Mouse (Mus musculus): ENCODE results near the gene Ipo13. TPM values are rescaled to one million over a fixed set of nuclear protein-coding genes. Genes with fewer than 3 reads are reported as not detected.

Gene Ipo13
- polyA plus RNA-seq, 1 experiment from 2014 or later = 37.5 TPM

DNA sequence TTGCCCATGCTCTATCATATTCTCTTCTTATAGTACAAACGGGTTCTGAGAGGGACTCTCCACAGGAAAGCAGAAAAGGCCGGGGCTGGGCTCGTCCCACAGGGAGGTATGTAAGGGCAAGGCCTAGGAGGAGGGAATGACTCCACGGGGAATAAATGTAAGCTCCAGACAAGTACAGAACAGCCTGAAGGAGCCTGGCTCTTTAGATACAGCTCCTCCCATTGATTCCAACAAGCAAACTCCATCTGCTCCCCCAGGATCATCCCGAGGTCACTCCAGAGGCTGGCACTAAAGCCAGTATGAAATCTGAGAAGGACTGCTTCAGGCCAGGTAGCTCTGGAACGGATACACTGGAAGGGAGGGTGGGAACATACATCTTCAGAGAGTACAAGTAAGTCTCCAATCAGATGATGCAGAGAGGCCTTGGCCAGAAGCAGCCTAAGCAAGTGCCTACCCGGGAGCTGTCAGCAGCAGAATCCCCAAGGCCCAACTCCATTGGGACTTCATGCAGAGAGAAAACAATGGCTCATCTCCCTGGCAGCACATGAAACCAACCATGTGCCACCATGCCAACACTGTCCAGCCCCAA, 2.0 kb downstream of the Ipo13 start:
- no peaks in the 10 kb centered on the region for H3K9me3 ChIP-seq
- H3K36me3 ChIP-seq = peaks cover 12% of the 10 kb centered on the region; the same call in 1 of the 2 replicates
- H3K9ac ChIP-seq = no peak overlapping the region
- no peak for ATAC-seq (ENCODE audit: insufficient read depth, low FRiP score, low read depth)
- no peak overlapping the region for H3K27ac ChIP-seq
- H3K27me3 ChIP-seq (replicated peaks) = no peaks in the 10 kb centered on the region
- 51% methylated on average over 7 of the region's 7 CpGs for WGBS
- peaks cover 51% of the 10 kb centered on the region for H3K4me1 ChIP-seq
- H3K4me2 ChIP-seq = peak overlapping the region; percentile 97
- H3K4me3 ChIP-seq (replicated peaks) = no peak overlapping the region

DNA sequence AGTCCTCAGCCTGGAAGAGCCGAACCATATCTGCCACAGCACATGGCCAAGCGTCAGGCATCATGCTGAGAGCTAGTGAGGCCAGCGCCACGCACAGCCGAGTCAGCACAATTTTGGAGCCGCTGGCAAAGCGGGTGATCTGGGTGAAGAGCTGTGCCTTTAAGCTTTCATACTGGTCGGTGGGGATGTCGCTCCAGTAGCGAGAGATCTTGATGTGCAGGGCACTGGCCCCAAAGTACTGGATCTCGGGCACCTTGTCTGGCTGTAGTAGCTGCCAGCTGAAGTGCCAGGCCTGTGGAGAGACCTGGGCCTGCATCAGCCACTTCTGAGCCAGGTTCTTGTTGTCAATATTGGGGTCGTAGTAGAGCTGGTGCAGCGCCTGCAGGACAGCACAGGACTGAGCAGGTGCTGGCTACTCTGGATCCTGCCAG, 2.7 kb downstream of the Ipo13 start:
- Histone ChIP-seq H3K9me3 (no peaks in the 10 kb centered on the region), H3K4me1 (peaks cover 51% of the 10 kb centered on the region), H3K4me2 (no peak overlapping the region), H3K27me3 (replicated peaks) (no peaks in the 10 kb centered on the region), H3K9ac (no peak overlapping the region), H3K36me3 (peaks cover 12% of the 10 kb centered on the region; the same call in 1 of the 2 replicates), H3K27ac (no peak overlapping the region), H3K4me3 (replicated peaks) (no peak overlapping the region)
- no peak for ATAC-seq (ENCODE audit: insufficient read depth, low FRiP score, low read depth)
- 95% methylated on average over 13 of the region's 13 CpGs for WGBS

DNA sequence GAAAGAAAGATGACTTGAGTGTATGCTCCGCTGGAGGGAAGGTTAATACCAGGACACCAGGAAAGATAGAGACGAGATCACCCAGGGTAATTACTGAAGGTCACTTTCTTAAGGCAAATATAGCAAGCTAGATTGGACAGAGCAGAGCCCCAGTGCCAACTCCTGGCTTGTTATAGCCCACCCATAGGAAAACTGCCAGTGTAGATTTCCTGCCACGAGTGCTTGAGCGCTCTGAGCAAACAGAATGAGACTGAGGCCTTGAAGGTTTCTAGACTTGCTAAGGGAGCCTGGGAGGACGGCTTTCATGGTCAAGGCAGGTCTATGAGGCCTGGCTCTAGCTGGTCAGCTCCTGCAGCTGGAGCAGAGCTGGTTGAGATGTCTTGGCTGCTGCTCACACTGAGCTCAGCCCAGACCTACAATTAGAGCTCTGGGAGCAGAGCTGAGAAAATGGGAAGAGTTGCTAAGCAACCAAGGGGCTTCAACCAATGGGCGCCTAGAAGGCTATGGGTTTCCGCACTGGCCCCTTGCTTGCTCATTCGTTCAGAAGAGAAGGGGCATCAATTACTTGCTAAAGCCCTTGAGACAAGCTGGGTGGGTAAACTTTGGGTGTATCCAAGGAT, 5.9 kb downstream of the Ipo13 start:
- 81% methylated on average over 8 of the region's 8 CpGs for whole genome bisulfite sequencing
- no peak overlapping the region for H3K4me3 ChIP-seq (replicated peaks)
- no peaks in the 10 kb centered on the region for H3K9me3 ChIP-seq
- no peak overlapping the region for H3K27ac ChIP-seq
- no peak overlapping the region for H3K9ac ChIP-seq
- no peak overlapping the region for H3K4me2 ChIP-seq
- no peak for ATAC-seq (ENCODE audit: insufficient read depth, low FRiP score, low read depth)
- H3K36me3 ChIP-seq = peaks cover 30% of the 10 kb centered on the region; the same call in 1 of the 2 replicates
- H3K4me1 ChIP-seq = peaks cover 37% of the 10 kb centered on the region
- H3K27me3 ChIP-seq (replicated peaks) = no peaks in the 10 kb centered on the region

DNA sequence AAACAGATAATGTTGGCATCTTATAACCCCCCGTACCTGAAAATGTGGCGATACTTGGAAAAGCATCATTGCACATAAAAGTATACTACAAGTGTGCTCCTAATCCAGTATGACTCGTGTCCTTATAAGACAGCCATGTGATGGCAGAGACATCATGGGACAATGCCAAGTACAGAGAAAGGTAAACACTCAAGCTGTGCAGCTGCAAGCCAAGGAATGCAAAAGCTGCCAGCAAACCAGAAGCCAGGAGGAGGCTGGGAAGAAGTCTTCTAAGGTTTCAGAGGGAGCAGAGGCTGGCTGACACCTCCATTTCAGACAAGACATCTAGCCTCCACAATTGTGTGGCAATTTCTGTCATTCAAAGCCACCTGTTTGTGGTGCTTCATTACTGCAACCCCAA, 8.6 kb downstream of the Ipo13 start:
- ATAC-seq (ENCODE audit: insufficient read depth, low FRiP score, low read depth) = no peak
- Histone ChIP-seq H3K9me3 (no peaks in the 10 kb centered on the region), H3K27me3 (replicated peaks) (no peaks in the 10 kb centered on the region), H3K36me3 (peaks cover 37% of the 10 kb centered on the region), H3K9ac (no peak overlapping the region), H3K27ac (no peak overlapping the region), H3K4me1 (peaks cover 10% of the 10 kb centered on the region; the same call in 1 of the 2 replicates), H3K4me3 (replicated peaks) (no peak overlapping the region), H3K4me2 (no peak overlapping the region)
- WGBS = 83% methylated on average over 3 of the region's 3 CpGs

- 89% methylated on average over 8 of the region's 8 CpGs for WGBS
- Histone ChIP-seq H3K36me3 (peaks cover 44% of the 10 kb centered on the region), H3K27ac (no peak overlapping the region), H3K9me3 (no peaks in the 10 kb centered on the region), H3K27me3 (replicated peaks) (no peaks in the 10 kb centered on the region), H3K9ac (no peak overlapping the region), H3K4me1 (peaks cover 6% of the 10 kb centered on the region; the same call in 1 of the 2 replicates), H3K4me2 (no peak overlapping the region), H3K4me3 (replicated peaks) (no peak overlapping the region)
- no peak for ATAC-seq (ENCODE audit: insufficient read depth, low FRiP score, low read depth)
Observed at GRCm38 (mm10) chr4:117904761-117905160, 10.0 kb downstream of the Ipo13 start.

DNA sequence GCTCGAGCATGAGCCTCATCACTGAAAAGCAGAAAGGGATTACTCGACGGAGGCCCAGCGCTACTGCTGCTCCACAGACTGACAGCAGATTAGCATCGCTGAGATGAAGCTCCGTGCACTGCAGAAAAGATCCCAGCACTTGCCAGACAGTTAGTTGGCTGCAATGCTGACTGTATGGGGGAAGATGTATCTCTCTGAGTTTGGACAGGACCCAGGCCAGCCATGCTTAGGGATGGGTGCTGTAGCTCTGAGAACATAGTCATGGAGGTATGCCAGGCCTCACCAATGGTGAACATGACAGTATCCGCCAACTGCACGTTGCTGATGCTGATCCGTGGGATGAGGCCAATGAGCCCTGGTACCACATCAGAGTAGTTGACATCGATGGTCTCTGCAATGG, 10.7 kb downstream of the Ipo13 start:
- Histone ChIP-seq H3K4me3 (replicated peaks) (no peak overlapping the region), H3K36me3 (peaks cover 51% of the 10 kb centered on the region), H3K27me3 (replicated peaks) (no peaks in the 10 kb centered on the region), H3K27ac (no peak overlapping the region), H3K9me3 (no peaks in the 10 kb centered on the region), H3K4me2 (no peak overlapping the region), H3K4me1 (peaks cover 6% of the 10 kb centered on the region; the same call in 1 of the 2 replicates), H3K9ac (no peak overlapping the region)
- ATAC-seq (ENCODE audit: insufficient read depth, low FRiP score, low read depth) = no peak
- 88% methylated on average over 10 of the region's 10 CpGs for WGBS

DNA sequence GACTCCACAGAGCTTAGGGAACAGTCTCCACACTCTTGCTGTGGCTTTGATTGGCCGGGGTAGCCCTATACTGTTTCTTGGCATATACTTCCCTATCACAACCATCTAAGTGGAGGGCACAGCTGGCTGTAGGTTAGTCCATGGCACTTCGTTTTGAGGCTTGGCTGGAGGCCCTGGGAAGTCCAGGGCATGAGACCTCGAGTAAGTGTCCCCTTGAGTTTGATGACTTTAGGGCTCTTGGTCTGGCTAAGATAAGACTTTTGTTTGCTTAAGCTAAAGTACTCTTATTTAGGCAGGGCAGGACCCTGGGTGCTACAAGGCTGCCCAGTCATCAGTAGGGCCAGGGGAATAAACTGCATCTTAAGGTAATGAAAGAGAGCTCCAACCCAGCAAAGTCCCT, 16.7 kb downstream of the Ipo13 start:
- no peaks in the 10 kb centered on the region for H3K9me3 ChIP-seq
- H3K4me3 ChIP-seq (replicated peaks) = no peak overlapping the region
- 73% methylated on average over 3 of the region's 3 CpGs for WGBS
- peaks cover 58% of the 10 kb centered on the region for H3K36me3 ChIP-seq
- no peak for ATAC-seq (ENCODE audit: insufficient read depth, low FRiP score, low read depth)
- H3K4me2 ChIP-seq = no peak overlapping the region
- no peak overlapping the region for H3K9ac ChIP-seq
- H3K27me3 ChIP-seq (replicated peaks) = no peaks in the 10 kb centered on the region
- no peak overlapping the region for H3K27ac ChIP-seq
- no peaks in the 10 kb centered on the region for H3K4me1 ChIP-seq

DNA sequence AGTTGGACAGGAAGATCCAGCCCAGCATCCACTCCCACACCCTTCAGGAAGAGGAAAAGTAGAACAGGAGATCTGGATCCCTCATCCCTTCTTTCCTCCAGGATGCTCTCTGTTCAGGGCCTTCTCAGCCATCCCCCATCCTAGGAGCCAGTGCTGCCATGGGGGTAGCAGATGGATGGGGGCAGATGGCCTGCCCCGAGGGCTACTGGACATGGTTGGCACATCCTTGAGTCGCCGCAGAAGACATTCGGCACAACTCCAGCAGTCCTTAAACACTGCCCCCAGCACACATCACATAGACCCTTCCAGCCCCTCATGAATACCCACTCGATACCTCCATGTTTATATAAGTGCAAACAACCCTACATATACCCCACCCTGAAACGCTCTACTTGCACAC, 18.8 kb downstream of the Ipo13 start:
- H3K36me3 ChIP-seq = peaks cover 52% of the 10 kb centered on the region
- WGBS = 91% methylated on average over 6 of the region's 6 CpGs

DNA sequence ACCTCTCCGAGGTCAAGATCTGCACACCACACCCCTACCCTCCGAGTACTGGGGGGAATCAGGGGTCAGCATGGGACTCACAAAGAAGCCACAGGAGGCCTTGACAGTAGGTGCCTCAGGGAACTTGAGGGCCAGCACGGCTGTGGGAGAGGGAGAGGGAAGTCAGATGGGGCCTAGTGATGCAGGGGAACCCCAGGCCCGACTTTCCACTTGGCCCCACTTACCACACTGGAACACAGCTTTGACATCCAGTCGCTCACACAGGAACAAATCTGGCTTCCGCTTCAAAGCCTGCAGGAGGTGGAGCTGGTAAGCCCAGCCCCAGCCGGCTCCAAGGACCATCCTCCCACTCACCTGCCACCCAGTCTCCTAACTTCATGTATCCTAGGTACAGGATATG, 19.5 kb downstream of the Ipo13 start:
- Histone ChIP-seq H3K4me3 (replicated peaks) (no peak overlapping the region), H3K27ac (no peak overlapping the region), H3K4me2 (no peak overlapping the region), H3K36me3 (peaks cover 49% of the 10 kb centered on the region), H3K27me3 (replicated peaks) (no peaks in the 10 kb centered on the region), H3K9me3 (no peaks in the 10 kb centered on the region), H3K9ac (no peak overlapping the region), H3K4me1 (peaks cover 6% of the 10 kb centered on the region)
- ATAC-seq (ENCODE audit: insufficient read depth, low FRiP score, low read depth) = no peak
- WGBS = 83% methylated on average over 7 of the region's 7 CpGs

More for the DNA sequence above, 18.8 kb downstream of the Ipo13 start:
- Histone ChIP-seq H3K4me1 (peaks cover 3% of the 10 kb centered on the region), H3K9ac (no peak overlapping the region), H3K9me3 (no peaks in the 10 kb centered on the region), H3K27ac (no peak overlapping the region), H3K4me3 (replicated peaks) (no peak overlapping the region), H3K27me3 (replicated peaks) (no peaks in the 10 kb centered on the region), H3K4me2 (no peak overlapping the region)
- no peak for ATAC-seq (ENCODE audit: insufficient read depth, low FRiP score, low read depth)

- H3K9me3 ChIP-seq = no peaks in the 10 kb centered on the region
- 89% methylated on average over 8 of the region's 8 CpGs for WGBS
- peaks cover 6% of the 10 kb centered on the region for H3K4me1 ChIP-seq
- ATAC-seq (ENCODE audit: insufficient read depth, low FRiP score, low read depth) = no peak
- no peaks in the 10 kb centered on the region for H3K27me3 ChIP-seq (replicated peaks)
- peaks cover 47% of the 10 kb centered on the region for H3K36me3 ChIP-seq
- no peak overlapping the region for H3K9ac ChIP-seq
- H3K4me2 ChIP-seq = no peak overlapping the region
- no peak overlapping the region for H3K27ac ChIP-seq
- H3K4me3 ChIP-seq (replicated peaks) = no peak overlapping the region
Observed at GRCm38 (mm10) chr4:117894601-117895000, 20.2 kb downstream of the Ipo13 start.

- no peak for ATAC-seq (ENCODE audit: insufficient read depth, low FRiP score, low read depth)
- H3K4me3 ChIP-seq (replicated peaks) = no peak overlapping the region
Observed at GRCm38 (mm10) chr4:117893376-117893775, 21.4 kb downstream of the Ipo13 start.

DNA sequence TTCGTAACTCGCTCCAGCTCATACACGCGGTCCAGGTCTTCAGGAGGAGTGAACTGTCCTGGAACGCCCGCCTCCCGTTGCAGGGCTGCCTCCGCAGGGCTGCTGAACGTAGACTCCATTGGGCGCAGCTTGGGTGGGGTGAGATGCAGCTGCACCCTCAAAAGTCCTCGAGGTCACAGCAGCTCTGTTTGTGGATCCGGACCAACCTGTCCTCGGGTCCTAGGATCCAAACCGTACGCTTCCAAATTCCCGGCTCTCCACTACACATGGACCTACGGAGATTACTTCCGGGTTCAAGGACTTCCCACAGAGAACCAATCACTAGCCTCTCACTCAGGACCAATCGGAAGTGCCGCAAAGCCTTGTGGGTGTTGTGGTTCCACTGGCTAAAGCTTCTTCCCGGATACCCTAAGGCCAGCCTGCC, 23.0 kb downstream of the Ipo13 start, which contains the start of gene Dph2:
Gene Dph2 (minus strand): TSS at position 295 of the 424 bp plus-strand sequence.
- Histone ChIP-seq H3K9ac (peak within 1 kb of the TSS; percentile 44), H3K27ac (no peak within 1 kb of the TSS), H3K36me3 (peaks cover 33% of the 10 kb centered on the region), H3K4me1 (peaks cover 9% of the 10 kb centered on the region), H3K9me3 (no peaks in the 10 kb centered on the region), H3K4me3 (replicated peaks) (peak within 1 kb of the TSS; percentile 79), H3K4me2 (peak within 1 kb of the TSS; percentile 82), H3K27me3 (replicated peaks) (no peaks in the 10 kb centered on the region)
- ATAC-seq (ENCODE audit: insufficient read depth, low FRiP score, low read depth) = peak; percentile 84
- WGBS = under 1% methylated on average over 21 of the region's 21 CpGs

More at GRCm38 (mm10) chr4:117893376-117893775, 21.4 kb downstream of the Ipo13 start:
- H3K9ac ChIP-seq = no peak overlapping the region
- 18% methylated on average over 9 of the region's 9 CpGs for WGBS
- no peak overlapping the region for H3K4me2 ChIP-seq
- no peaks in the 10 kb centered on the region for H3K27me3 ChIP-seq (replicated peaks)
- H3K4me1 ChIP-seq = peaks cover 6% of the 10 kb centered on the region
- H3K27ac ChIP-seq = no peak overlapping the region
- H3K9me3 ChIP-seq = no peaks in the 10 kb centered on the region
- peaks cover 41% of the 10 kb centered on the region for H3K36me3 ChIP-seq
